Mouse (Mus musculus) liver, embryonic 16.5 days (tissue): ENCODE results near the gene Cnksr3. TPM values are rescaled to one million over a fixed set of nuclear protein-coding genes. Genes with fewer than 3 reads are reported as not detected.

Experiments used
- ATAC-seq: fragments of 200-750 bp; cut with Nextera tagmentation; 2 replicates; pipeline ENCODE4 v1.8.0; 2017; ENCODE audit warnings: low read depth, mild to moderate bottlenecking, moderate number of reproducible peaks, moderate library complexity
- H3K27ac ChIP-seq: fragments of 300-500 bp; sonication (generic); 2 replicates; pipeline ENCODE4 v1.5.1; 2014; ENCODE audit warnings: mild to moderate bottlenecking, low read length
- H3K27me3 ChIP-seq: fragments of 300-500 bp; sonication (generic); 2 replicates; pipeline ENCODE4 v1.6.1; 2014; ENCODE audit warnings: low read depth, low read length, mixed read lengths; ENCODE audit not compliant: control insufficient read depth, insufficient read depth
- H3K36me3 ChIP-seq: fragments of 300-500 bp; sonication (generic); 2 replicates; pipeline ENCODE4 v1.6.1; 2014; ENCODE audit warnings: mild to moderate bottlenecking; ENCODE audit not compliant: control insufficient read depth, insufficient read depth
- H3K4me1 ChIP-seq: fragments of 300-500 bp; sonication (generic); 2 replicates; pipeline ENCODE4 v1.6.1; 2014; ENCODE audit warnings: low read depth, low read length, mixed read lengths; ENCODE audit not compliant: control insufficient read depth
- H3K4me2 ChIP-seq: fragments of 300-500 bp; sonication (generic); 2 replicates; pipeline ENCODE4 v1.6.1; 2014; ENCODE audit warnings: low read depth, low read length, mixed read lengths
- H3K4me3 ChIP-seq: fragments of 300-500 bp; sonication (generic); 2 replicates; pipeline ENCODE4 v1.5.1; 2014; ENCODE audit warnings: low read depth, mild to moderate bottlenecking, low read length
- H3K9ac ChIP-seq: fragments of 300-500 bp; sonication (generic); 2 replicates; pipeline ENCODE4 v1.6.1; 2014; ENCODE audit warnings: low read depth, low read length
- H3K9me3 ChIP-seq: fragments of 300-500 bp; sonication (generic); replicated peaks from 2 replicates; pipeline ENCODE4 v1.6.1; 2016; ENCODE audit warnings: low read length; ENCODE audit not compliant: control insufficient read depth
- WGBS: fragments of 180-500 bp; shearing (Covaris S2); extraction: QIAGEN DNeasy Blood & Tissue Kit; methylation state at CpG from one replicate; pipeline ENCODE4 v1.1.7; 2014; ENCODE audit not compliant: insufficient replicate concordance; 5-methylcytosine and 5-hydroxymethylcytosine counted together
- polyA plus RNA-seq: library from polyadenylated mRNA; unstranded; fragments of >200 nt; fragmentation: Nextera tagmentation; extraction: Ambion mirVana; gene quantifications from 2 replicates; pipeline ENCODE4 v1.2.1, GENCODE M21; 2015

Gene Cnksr3
- polyA plus RNA-seq, 1 experiment from 2014 or later: 5.2 TPM

DNA sequence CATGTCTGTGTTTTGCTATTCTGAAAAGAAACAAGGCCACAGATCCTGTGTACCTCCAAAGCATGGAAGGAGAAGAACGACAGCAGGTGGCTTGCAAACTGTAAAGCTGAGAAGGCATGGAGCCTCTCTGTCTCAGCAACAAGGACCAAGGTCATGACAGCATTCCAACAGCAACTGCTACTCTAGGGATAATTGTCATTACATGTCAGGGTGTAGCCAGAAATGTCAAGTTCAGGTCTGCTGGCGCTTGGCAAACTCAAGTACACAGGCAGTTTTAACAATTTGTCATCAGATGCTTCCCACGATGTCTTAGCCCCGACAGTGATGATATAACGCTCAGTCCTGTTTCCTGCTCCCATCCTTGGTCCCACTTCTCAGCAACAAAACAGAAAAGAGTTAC, 26.0 kb downstream of the Cnksr3 start:
- no peak overlapping the region for H3K27ac ChIP-seq
- no peak overlapping the region for H3K4me2 ChIP-seq
- H3K4me1 ChIP-seq: peaks cover 7% of the 10 kb centered on the region
- no peaks in the 10 kb centered on the region for H3K27me3 ChIP-seq
- no peak for ATAC-seq
- no peak overlapping the region for H3K4me3 ChIP-seq
- H3K36me3 ChIP-seq: no peaks in the 10 kb centered on the region
- 69% methylated on average over 5 of the region's 5 CpGs for WGBS
- no peak overlapping the region for H3K9ac ChIP-seq
- no peaks in the 10 kb centered on the region for H3K9me3 ChIP-seq

DNA sequence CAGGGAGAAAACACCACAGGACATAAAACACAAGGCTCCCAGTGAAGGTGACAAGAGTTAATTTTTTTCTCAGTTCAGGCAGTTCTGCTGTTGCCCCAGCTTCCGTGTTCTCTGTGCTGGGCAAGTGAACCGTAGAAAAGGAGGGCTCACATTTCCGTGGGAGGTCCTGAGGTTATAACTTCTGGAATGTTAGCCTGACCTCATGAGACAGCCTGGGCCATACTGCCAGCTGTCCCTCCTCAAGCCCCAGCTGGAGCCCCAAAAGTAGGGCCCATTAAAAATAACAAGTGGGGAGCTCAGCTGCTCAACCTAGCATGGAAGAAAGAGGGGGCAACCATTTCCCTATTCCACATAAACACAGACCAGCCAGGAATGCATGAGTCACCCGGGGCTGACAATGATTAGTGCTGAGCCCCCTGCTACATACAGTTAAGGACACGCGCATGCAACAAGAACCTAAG, 28.8 kb downstream of the Cnksr3 start:
- no peak overlapping the region for H3K27ac ChIP-seq
- no peak overlapping the region for H3K4me3 ChIP-seq
- no peaks in the 10 kb centered on the region for H3K36me3 ChIP-seq
- no peak overlapping the region for H3K9ac ChIP-seq
- peaks cover 9% of the 10 kb centered on the region for H3K4me1 ChIP-seq
- ATAC-seq: no peak
- no peaks in the 10 kb centered on the region for H3K27me3 ChIP-seq
- H3K9me3 ChIP-seq: no peaks in the 10 kb centered on the region
- no peak overlapping the region for H3K4me2 ChIP-seq
- 29% methylated on average over 6 of the region's 6 CpGs for WGBS

DNA sequence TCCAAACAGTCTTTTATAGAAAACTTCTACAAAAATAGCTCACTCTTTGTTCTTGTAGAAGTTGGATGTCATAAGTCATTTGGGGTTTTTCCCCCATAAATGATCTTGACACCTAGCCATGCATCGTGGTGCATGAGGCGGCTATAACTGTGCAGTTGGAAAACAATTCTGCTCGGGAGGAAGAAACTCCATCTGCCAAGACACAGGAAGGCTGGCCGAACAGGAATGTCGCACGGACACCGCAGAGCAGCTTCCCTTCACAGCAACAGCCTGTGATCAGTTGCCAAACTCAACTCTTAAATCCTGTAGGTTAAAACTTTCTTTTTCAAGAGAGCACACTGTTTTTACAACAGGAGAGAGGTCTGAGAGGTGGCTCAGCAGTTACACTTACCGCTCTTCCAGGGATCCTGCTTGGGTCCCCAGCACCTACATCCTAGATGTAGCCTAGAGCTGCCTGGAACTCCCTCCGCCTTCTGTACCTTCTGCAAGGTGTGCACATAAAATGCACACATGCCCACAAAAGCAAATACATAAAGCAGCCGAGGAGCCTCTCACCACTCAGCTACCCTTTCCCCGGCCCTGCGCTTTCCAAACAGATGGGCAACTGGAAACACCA, 29.4 kb downstream of the Cnksr3 start:
- Histone ChIP-seq H3K9me3 (no peaks in the 10 kb centered on the region), H3K9ac (no peak overlapping the region), H3K4me1 (peaks cover 9% of the 10 kb centered on the region), H3K36me3 (no peaks in the 10 kb centered on the region), H3K4me3 (no peak overlapping the region), H3K4me2 (no peak overlapping the region), H3K27me3 (no peaks in the 10 kb centered on the region), H3K27ac (no peak overlapping the region)
- no peak for ATAC-seq
- 55% methylated on average over 12 of the region's 12 CpGs for WGBS

DNA sequence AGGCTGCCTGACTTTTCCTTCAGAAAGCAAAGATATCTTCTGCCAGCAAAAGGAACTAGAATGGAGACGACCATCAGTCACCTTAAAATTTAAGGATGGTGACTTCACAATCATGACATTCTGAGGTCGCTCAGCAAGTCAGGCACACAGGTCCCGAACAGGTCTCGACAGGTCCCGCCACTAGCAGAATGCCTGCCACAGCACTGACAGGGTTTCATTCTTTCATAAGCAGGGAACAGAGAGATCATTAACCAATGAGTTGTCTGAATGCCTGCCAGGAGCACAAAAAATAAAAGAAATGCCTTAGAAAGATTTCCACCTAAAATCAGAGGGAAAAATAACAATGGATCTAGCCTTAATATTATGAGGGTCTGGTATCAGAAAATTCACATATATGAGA, 31.7 kb downstream of the Cnksr3 start:
- H3K36me3 ChIP-seq: no peaks in the 10 kb centered on the region
- H3K9me3 ChIP-seq: no peaks in the 10 kb centered on the region
- H3K9ac ChIP-seq: no peak overlapping the region
- H3K27ac ChIP-seq: no peak overlapping the region
- H3K4me2 ChIP-seq: no peak overlapping the region
- peaks cover 9% of the 10 kb centered on the region for H3K4me1 ChIP-seq
- H3K4me3 ChIP-seq: no peak overlapping the region
- no peak for ATAC-seq
- H3K27me3 ChIP-seq: no peaks in the 10 kb centered on the region
- WGBS: 68% methylated on average over 5 of the region's 5 CpGs

DNA sequence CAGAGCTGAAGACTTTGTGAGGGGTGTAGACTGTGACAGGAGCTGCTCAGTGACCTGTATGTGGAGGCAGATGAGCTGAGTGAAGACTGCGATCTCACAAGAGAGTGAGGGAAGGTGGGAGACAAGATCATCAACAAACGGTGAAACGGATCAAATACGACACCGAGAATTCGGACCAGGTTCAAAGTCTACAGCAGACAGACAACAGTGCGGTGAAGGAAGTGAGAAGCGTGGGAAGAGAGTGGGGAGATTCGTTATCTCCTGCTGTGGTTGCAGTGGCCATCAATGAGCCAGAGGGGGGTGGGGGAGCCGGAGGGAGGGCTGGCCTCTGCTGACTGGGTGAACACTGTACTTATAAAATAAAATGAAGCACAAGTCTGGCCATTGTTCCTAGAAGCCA, 33.5 kb downstream of the Cnksr3 start:
- Histone ChIP-seq H3K4me2 (no peak overlapping the region), H3K4me1 (peaks cover 9% of the 10 kb centered on the region), H3K4me3 (no peak overlapping the region), H3K27ac (no peak overlapping the region), H3K27me3 (no peaks in the 10 kb centered on the region), H3K36me3 (no peaks in the 10 kb centered on the region), H3K9ac (no peak overlapping the region), H3K9me3 (no peaks in the 10 kb centered on the region)
- ATAC-seq: no peak
- WGBS: 14% methylated on average over 10 of the region's 10 CpGs

DNA sequence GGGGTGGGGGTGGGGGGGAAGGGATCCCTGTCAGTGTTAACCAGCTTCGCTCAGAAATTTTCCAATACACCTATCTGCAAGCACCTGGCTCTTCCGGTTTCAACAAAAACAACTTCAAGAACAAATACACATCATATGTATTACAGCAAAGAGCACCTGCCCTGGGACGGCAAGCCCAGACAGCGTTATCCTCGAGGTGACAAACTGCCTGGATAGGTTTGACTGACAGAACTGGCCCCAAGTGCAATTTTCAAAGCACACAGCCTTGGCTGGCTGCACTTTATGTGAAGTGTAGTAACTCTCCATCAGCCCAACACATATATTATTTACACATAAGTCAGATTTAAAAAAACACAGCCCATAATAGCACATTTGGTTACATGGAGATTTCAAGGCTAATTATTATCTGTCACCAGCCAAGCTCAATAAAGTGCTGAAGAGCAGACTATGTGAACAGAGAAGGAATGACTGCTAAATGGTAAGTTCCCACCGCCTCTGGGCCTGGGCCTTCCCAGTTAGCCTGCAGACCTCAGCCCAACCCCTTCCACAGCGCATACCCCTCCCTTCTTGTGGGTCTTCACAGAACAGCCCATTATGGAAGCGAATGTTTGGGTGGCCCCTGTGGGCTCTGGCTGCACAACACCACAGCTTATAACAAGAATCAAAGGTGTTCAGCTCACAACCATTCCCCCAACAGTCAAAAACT, 35.7 kb downstream of the Cnksr3 start:
- no peak for ATAC-seq
- 78% methylated on average over 8 of the region's 8 CpGs for WGBS
- Histone ChIP-seq H3K4me2 (no peak overlapping the region), H3K9me3 (no peaks in the 10 kb centered on the region), H3K27ac (no peak overlapping the region), H3K4me3 (no peak overlapping the region), H3K9ac (no peak overlapping the region), H3K36me3 (no peaks in the 10 kb centered on the region), H3K4me1 (peaks cover 9% of the 10 kb centered on the region), H3K27me3 (no peaks in the 10 kb centered on the region)

DNA sequence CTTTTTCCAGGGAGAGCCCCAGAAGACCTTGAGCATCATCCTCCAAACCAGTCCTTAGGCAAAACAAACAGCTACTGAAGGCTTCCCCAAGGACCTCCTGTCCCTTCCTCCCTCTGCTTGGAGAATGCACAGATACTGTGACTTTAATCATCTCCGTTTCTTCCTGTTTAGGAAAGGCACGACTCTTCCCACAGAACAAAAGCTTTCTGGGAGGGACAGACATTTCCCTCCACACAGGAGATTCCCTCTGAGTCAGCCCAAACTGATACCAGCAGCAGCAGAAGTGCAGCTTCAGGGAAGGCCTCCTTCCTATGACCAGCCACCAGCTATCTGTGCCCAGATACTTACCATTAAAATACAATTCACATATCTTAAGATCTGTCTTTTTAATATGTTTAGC, 37.6 kb downstream of the Cnksr3 start:
- H3K27me3 ChIP-seq: no peaks in the 10 kb centered on the region
- H3K36me3 ChIP-seq: no peaks in the 10 kb centered on the region
- no peak overlapping the region for H3K9ac ChIP-seq
- no peak overlapping the region for H3K4me3 ChIP-seq
- H3K4me1 ChIP-seq: peaks cover 9% of the 10 kb centered on the region
- 28% methylated on average over 2 of the region's 2 CpGs for WGBS
- H3K4me2 ChIP-seq: no peak overlapping the region
- no peak for ATAC-seq
- no peak overlapping the region for H3K27ac ChIP-seq
- no peaks in the 10 kb centered on the region for H3K9me3 ChIP-seq

DNA sequence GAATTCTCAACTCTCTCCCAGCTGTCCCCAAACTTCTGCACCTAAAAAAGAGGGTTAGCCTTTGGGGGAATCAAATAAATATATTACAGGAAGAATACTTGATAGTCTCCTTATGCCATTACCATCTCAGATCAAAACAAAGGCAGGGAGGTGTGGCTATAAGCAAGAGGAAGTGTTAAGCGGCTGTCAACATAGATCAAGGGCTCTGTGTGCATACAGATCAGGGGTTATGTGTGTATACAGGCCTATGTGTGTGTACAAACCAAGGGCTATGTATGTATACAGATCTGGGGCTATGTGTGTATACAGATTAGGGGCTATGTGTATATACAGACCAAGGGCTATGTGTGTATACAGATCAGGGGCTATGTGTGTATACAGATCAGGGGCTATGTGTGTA, 38.9 kb downstream of the Cnksr3 start:
- Histone ChIP-seq H3K9me3 (no peaks in the 10 kb centered on the region), H3K4me3 (no peak overlapping the region), H3K4me1 (no peaks in the 10 kb centered on the region; the same call in 1 of the 2 replicates), H3K27me3 (no peaks in the 10 kb centered on the region), H3K4me2 (no peak overlapping the region), H3K27ac (no peak overlapping the region), H3K9ac (no peak overlapping the region), H3K36me3 (no peaks in the 10 kb centered on the region)
- WGBS: 27% methylated on average over 1 of the region's 1 CpGs
- no peak for ATAC-seq

DNA sequence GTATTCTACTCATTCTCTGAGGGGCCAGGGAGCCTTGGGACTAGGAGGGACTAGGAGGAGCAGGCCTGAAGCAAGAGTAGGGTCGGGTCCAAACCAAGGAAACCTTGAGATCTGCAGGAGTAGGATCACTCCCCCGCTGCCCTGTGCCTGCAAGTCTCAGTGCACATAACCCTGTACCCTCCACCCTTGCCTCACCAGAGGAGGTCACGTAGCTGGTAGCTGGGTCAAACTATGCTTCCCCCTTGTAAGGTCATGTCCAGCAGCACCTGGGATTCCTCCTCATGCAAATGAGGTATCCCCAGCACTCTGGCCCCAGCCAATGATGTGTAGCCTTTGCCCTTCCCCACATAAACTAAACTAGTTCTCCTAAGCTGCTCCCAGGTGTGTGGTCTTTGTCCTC, 41.6 kb downstream of the Cnksr3 start:
- WGBS: 70% methylated on average over 3 of the region's 3 CpGs
- Histone ChIP-seq H3K9ac (no peak overlapping the region), H3K36me3 (no peaks in the 10 kb centered on the region), H3K4me3 (no peak overlapping the region), H3K4me2 (no peak overlapping the region), H3K27ac (no peak overlapping the region), H3K27me3 (no peaks in the 10 kb centered on the region), H3K9me3 (no peaks in the 10 kb centered on the region), H3K4me1 (no peaks in the 10 kb centered on the region)
- no peak for ATAC-seq
